Mouse (Mus musculus) lung, postnatal 0 days (tissue): ENCODE results near the gene Ccdc70.

Experiments
- CTCF ChIP-seq: IDR thresholded peaks from 2 replicates; pipeline ENCODE4 v1.5.1; 2016; ENCODE audit warnings: antibody characterized with exemption, mild to moderate bottlenecking
- EP300 ChIP-seq: IDR thresholded peaks from 2 replicates; pipeline ENCODE4 v1.6.1; 2016; ENCODE audit warnings: antibody characterized with exemption, mild to moderate bottlenecking, control low read depth

- peak; percentile 85 for TF ChIP-seq CTCF
- TF ChIP-seq EP300: no peak
Observed at GRCm38 (mm10) chr8:21992184-21992583, 22.6 kb downstream of the Ccdc70 start.
